Mouse (Mus musculus): ENCODE data around the gene Adgrg5. TPM values are rescaled to one million over a fixed set of nuclear protein-coding genes. Genes with fewer than 3 reads are reported as not detected.

Gene Adgrg5
- polyA plus RNA-seq, 1 experiment from 2014 or later = not detected

DNA sequence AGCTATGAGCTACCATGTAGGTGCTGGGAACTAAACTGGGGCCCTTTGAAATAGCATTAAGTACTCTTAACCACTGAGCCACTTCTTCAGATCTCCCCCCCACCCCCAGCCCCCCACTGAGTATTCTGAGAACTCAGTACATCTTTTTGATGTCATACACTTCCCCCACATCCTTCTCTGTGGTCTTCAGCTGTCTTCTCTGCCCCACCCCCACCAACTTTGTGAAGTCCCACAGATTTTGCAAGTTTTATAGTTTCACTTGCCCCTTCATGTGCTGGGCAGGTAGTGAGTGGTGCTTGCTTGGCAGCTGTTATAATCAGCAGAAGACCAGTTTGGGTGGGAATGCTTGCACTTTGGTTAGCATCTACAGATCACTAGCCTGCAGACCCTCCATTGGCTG is 4.2 kb upstream of the Adgrg5 start:
- Histone ChIP-seq H3K4me3 (no peak overlapping the region), H3K27ac (replicated peaks) (no peak overlapping the region), H3K9ac (replicated peaks) (no peak overlapping the region), H3K36me3 (no peaks in the 10 kb centered on the region), H3K4me1 (peaks cover 30% of the 10 kb centered on the region), H3K27me3 (no peaks in the 10 kb centered on the region), H3K9me3 (no peaks in the 10 kb centered on the region), H3K4me2 (replicated peaks) (no peak overlapping the region)
- no peak for ATAC-seq (replicated peaks)

- H3K9me3 ChIP-seq = no peaks in the 10 kb centered on the region
- H3K27ac ChIP-seq (replicated peaks) = no peak overlapping the region
- peaks cover 10% of the 10 kb centered on the region for H3K4me1 ChIP-seq
- H3K9ac ChIP-seq (replicated peaks) = no peak overlapping the region
- WGBS = 80% methylated on average over 6 of the region's 6 CpGs
- no peak overlapping the region for H3K4me2 ChIP-seq (replicated peaks)
- ATAC-seq (replicated peaks) = no peak
- H3K4me3 ChIP-seq = no peak overlapping the region
- no peaks in the 10 kb centered on the region for H3K36me3 ChIP-seq
- H3K27me3 ChIP-seq = no peaks in the 10 kb centered on the region
These were observed 1.3 kb upstream of the Adgrg5 start for GRCm38 (mm10) chr8:94922176-94922575.

DNA sequence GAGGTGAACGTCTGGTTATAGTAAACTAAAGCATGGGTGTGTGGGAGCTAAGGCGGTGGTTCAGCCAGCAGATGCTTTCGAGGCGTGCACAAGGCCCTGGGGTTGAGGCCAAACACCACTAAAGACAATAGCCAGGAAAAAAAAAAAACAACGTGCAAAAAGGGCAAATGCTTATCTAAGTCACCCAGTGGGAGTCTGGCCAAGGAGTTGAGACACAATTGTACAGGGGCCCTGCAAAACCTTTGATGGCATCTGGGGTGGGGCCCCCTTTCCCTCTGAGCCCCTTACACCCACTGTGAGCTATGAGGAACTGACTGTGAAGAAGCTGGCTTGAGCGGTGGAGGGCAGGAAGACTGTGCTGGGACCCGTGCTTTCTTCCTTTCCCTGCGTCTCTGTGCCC is 892 bp upstream of the Adgrg5 start:
- H3K27me3 ChIP-seq = no peaks in the 10 kb centered on the region
- H3K36me3 ChIP-seq = no peaks in the 10 kb centered on the region
- H3K27ac ChIP-seq (replicated peaks) = no peak overlapping the region
- H3K4me3 ChIP-seq = no peak overlapping the region
- no peaks in the 10 kb centered on the region for H3K9me3 ChIP-seq
- 28% methylated on average over 8 of the region's 8 CpGs for WGBS
- H3K4me2 ChIP-seq (replicated peaks) = no peak overlapping the region
- H3K4me1 ChIP-seq = peaks cover 6% of the 10 kb centered on the region
- no peak overlapping the region for H3K9ac ChIP-seq (replicated peaks)
- no peak for ATAC-seq (replicated peaks)

DNA sequence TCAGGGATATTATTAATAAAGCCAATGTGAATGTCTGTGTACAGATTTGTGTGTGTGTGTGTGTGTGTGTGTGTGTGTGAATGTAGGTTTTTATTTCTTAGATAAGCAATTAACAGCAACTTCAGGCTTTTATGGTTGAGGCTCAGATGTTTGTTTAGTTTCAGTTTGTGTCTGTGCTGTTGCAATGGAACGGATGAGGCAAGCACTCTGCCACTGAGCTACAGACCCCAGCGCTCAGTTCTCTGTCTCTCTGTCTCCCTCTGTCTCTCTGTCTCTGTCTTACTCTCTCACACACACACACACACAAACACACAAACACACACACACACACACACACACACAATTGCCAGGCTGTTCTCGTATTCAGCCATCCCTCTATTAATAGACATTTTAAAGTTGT is 4.7 kb downstream of the Adgrg5 start:
- no peak overlapping the region for H3K27ac ChIP-seq (replicated peaks)
- H3K4me1 ChIP-seq = no peaks in the 10 kb centered on the region
- 86% methylated on average over 3 of the region's 3 CpGs for WGBS
- H3K9me3 ChIP-seq = no peaks in the 10 kb centered on the region
- no peak for ATAC-seq (replicated peaks)
- H3K4me3 ChIP-seq = no peak overlapping the region
- H3K9ac ChIP-seq (replicated peaks) = no peak overlapping the region
- H3K27me3 ChIP-seq = no peaks in the 10 kb centered on the region
- no peak overlapping the region for H3K4me2 ChIP-seq (replicated peaks)
- no peaks in the 10 kb centered on the region for H3K36me3 ChIP-seq

DNA sequence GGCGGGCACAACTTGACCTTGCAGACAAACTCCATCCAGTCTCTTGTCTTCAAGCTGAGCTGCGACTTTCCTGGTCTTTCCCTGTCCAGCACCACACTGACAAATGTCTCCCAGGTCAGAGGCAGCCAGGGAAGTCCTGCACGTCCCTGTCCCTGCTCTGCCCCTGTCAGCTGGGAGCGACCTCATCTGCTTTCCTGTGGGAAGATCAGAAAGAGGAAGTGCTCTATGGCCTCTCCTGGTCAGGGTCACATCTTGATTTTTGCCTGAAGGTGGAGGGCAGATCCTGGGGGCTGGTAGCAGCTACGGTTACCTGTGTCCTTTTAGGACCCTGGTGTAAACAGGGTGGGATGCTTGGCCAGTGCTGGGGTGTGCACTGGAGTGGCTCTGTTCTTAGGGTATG is 10.4 kb downstream of the Adgrg5 start:
- no peak overlapping the region for H3K27ac ChIP-seq (replicated peaks)
- H3K4me1 ChIP-seq = no peaks in the 10 kb centered on the region
- no peak overlapping the region for H3K4me3 ChIP-seq
- H3K4me2 ChIP-seq (replicated peaks) = no peak overlapping the region
- no peaks in the 10 kb centered on the region for H3K9me3 ChIP-seq
- WGBS = 69% methylated on average over 5 of the region's 5 CpGs
- H3K36me3 ChIP-seq = no peaks in the 10 kb centered on the region
- no peak overlapping the region for H3K9ac ChIP-seq (replicated peaks)
- no peak for ATAC-seq (replicated peaks)
- no peaks in the 10 kb centered on the region for H3K27me3 ChIP-seq

GRCm38 (mm10) chr8:94935172-94935571 is 11.7 kb downstream of the Adgrg5 start:
- no peak overlapping the region for H3K9ac ChIP-seq (replicated peaks)
- H3K4me1 ChIP-seq = no peaks in the 10 kb centered on the region

DNA sequence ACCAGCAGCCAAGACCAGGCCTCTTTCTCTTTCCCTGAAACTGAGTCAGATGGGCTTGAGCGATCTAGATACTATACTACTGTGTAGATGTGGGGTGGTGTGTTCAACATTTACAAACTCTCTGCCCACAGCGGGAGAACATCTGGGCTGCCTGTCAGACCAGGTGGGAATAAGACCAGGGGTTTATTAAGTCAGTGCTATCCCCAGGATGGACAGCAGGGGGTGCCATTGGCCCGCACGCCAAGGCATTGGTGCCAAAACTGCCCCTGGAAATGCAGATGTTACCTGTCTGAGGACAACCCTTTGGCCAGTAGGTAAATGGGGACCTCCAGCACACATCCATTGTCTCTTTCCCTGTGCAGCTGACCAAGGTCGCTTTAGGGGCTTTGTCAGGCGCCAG is 19.1 kb downstream of the Adgrg5 start:
- H3K9ac ChIP-seq (replicated peaks) = no peak overlapping the region
- WGBS = 12% methylated on average over 6 of the region's 6 CpGs

More at GRCm38 (mm10) chr8:94935172-94935571, 11.7 kb downstream of the Adgrg5 start:
- WGBS = 83% methylated on average over 3 of the region's 3 CpGs
- Histone ChIP-seq H3K27me3 (no peaks in the 10 kb centered on the region), H3K4me2 (replicated peaks) (no peak overlapping the region), H3K4me3 (no peak overlapping the region), H3K36me3 (no peaks in the 10 kb centered on the region), H3K9me3 (no peaks in the 10 kb centered on the region), H3K27ac (replicated peaks) (no peak overlapping the region)
- no peak for ATAC-seq (replicated peaks)

DNA sequence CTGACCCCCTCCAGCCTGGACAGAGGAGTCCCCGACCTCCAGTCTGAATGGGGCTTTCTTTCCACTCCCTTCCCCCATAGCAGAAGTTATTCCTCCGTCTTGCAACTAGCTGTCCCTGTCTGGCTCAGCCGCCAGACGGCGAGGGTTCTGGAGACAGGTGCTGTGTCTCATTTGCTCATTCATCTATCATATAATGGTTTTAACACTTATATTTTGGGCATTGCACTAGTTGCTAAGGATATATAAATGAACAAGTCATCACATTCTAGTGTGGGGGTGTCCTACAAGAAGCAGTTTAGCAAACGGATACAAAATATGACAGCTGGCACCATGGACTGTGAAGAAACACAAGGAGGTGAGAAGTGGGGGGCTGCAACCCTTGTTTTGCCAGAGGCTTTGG is 21.7 kb downstream of the Adgrg5 start:
- Histone ChIP-seq H3K4me3 (no peak overlapping the region), H3K9ac (replicated peaks) (no peak overlapping the region), H3K27me3 (0 out of 2 replicates have a peak, but pooled peaks cover 2% of the 10 kb centered on the region), H3K27ac (replicated peaks) (peak overlapping the region; percentile 71), H3K4me1 (peaks cover 19% of the 10 kb centered on the region), H3K36me3 (no peaks in the 10 kb centered on the region), H3K4me2 (replicated peaks) (no peak overlapping the region), H3K9me3 (no peaks in the 10 kb centered on the region)
- peak; percentile 33; the same call in 1 of the 2 replicates for ATAC-seq (replicated peaks)
- 42% methylated on average over 6 of the region's 6 CpGs for WGBS

More for the DNA sequence above, 19.1 kb downstream of the Adgrg5 start:
- Histone ChIP-seq H3K36me3 (no peaks in the 10 kb centered on the region), H3K4me1 (peaks cover 14% of the 10 kb centered on the region), H3K9me3 (no peaks in the 10 kb centered on the region), H3K4me2 (replicated peaks) (no peak overlapping the region), H3K27me3 (0 out of 2 replicates have a peak, but pooled peaks cover 2% of the 10 kb centered on the region), H3K27ac (replicated peaks) (no peak overlapping the region), H3K4me3 (no peak overlapping the region)
- 0 out of 2 replicates have a peak, but pooled peaks have one; percentile 27 for ATAC-seq (replicated peaks)

DNA sequence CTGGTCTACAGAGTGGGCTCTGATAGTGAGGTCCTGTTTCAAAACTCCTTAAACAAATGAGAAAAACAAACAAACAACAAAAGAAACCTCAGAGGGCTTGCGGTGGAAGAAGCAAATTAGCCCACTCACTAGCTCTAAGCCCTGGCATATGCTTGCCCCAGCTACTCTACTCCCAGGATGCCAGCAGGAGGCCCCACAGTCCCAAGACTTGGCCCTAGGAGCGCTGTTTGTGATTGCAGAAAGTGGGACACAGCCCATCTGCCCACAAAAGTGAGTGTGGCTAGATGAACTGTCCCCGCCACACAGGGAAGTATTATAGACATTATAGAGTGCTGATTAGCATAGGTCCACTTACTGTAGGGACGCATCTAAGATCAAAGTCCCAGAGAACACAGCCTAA is 24.9 kb downstream of the Adgrg5 start:
- ATAC-seq (replicated peaks) = no peak
- Histone ChIP-seq H3K4me3 (no peak overlapping the region), H3K4me1 (peaks cover 22% of the 10 kb centered on the region), H3K36me3 (no peaks in the 10 kb centered on the region), H3K27ac (replicated peaks) (no peak overlapping the region), H3K4me2 (replicated peaks) (no peak overlapping the region), H3K27me3 (no peaks in the 10 kb centered on the region), H3K9ac (replicated peaks) (no peak overlapping the region), H3K9me3 (no peaks in the 10 kb centered on the region)
- 71% methylated on average over 4 of the region's 4 CpGs for WGBS

DNA sequence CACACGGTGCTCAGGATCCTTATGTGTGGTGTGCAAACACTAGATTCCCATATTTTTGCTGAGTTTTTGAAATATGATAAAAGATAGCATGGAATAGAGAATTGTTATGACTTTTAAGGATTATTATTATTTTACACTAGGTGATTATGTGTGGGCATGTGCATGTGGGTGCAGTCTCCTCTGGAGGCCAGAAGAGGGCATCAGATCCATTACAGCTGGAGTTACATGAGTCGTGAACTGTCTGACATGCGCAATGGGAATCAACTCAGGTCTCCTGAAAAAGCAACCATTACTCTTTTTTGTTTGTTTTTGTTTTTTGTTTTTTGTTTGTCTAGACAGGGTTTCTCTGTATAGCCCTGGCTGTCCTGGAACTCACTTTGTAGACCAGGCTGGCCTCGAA is 25.5 kb downstream of the Adgrg5 start:
- Histone ChIP-seq H3K36me3 (no peaks in the 10 kb centered on the region), H3K27ac (replicated peaks) (no peak overlapping the region), H3K27me3 (no peaks in the 10 kb centered on the region), H3K4me1 (peaks cover 24% of the 10 kb centered on the region), H3K4me3 (no peak overlapping the region), H3K4me2 (replicated peaks) (no peak overlapping the region), H3K9me3 (no peaks in the 10 kb centered on the region), H3K9ac (replicated peaks) (no peak overlapping the region)
- 88% methylated on average over 4 of the region's 4 CpGs for WGBS
- no peak for ATAC-seq (replicated peaks)

GRCm38 (mm10) chr8:94950046-94950445 is 26.6 kb downstream of the Adgrg5 start:
- 19% methylated on average over 4 of the region's 4 CpGs for WGBS
- H3K4me1 ChIP-seq = peaks cover 32% of the 10 kb centered on the region
- no peaks in the 10 kb centered on the region for H3K36me3 ChIP-seq
- H3K27me3 ChIP-seq = no peaks in the 10 kb centered on the region
- H3K4me3 ChIP-seq = no peak overlapping the region
- H3K27ac ChIP-seq (replicated peaks) = 0 out of 2 replicates have a peak overlapping the region, but pooled peaks have one; percentile 15
- H3K9me3 ChIP-seq = no peaks in the 10 kb centered on the region
- no peak overlapping the region for H3K9ac ChIP-seq (replicated peaks)
- ATAC-seq (replicated peaks) = peak; percentile 61
- no peak overlapping the region for H3K4me2 ChIP-seq (replicated peaks)

DNA sequence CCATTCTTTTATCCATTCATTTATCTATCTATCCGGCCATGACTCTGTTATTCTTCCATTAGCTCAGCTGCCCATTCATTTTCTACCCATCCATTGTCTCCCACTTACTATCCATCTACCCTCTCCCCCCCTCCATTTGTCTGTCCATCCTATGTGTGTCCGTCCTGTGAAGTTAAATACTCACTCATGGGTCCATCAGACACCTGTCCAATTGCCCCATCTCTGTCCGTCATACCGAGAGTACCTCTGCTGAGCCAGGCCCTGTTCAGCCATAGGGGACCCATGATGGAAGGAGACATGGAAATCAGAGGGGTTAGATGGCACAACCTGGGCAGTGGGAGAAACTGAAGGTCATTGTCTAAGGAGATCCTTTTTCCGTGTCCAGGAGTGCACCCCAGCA is 27.0 kb downstream of the Adgrg5 start:
- H3K36me3 ChIP-seq = no peaks in the 10 kb centered on the region
- no peaks in the 10 kb centered on the region for H3K9me3 ChIP-seq
- H3K9ac ChIP-seq (replicated peaks) = no peak overlapping the region
- 0 out of 2 replicates have a peak, but pooled peaks have one; percentile 15 for ATAC-seq (replicated peaks)
- no peak overlapping the region for H3K4me3 ChIP-seq
- peaks cover 28% of the 10 kb centered on the region for H3K4me1 ChIP-seq
- H3K4me2 ChIP-seq (replicated peaks) = no peak overlapping the region
- 77% methylated on average over 5 of the region's 5 CpGs for WGBS
- no peaks in the 10 kb centered on the region for H3K27me3 ChIP-seq
- 0 out of 2 replicates have a peak overlapping the region, but pooled peaks have one; percentile 15 for H3K27ac ChIP-seq (replicated peaks)

GRCm38 (mm10) chr8:94952086-94952485 is 28.6 kb downstream of the Adgrg5 start:
- Histone ChIP-seq H3K4me1 (peaks cover 20% of the 10 kb centered on the region), H3K27me3 (no peaks in the 10 kb centered on the region), H3K4me3 (no peak overlapping the region), H3K9me3 (no peaks in the 10 kb centered on the region), H3K9ac (replicated peaks) (no peak overlapping the region), H3K36me3 (no peaks in the 10 kb centered on the region), H3K4me2 (replicated peaks) (no peak overlapping the region), H3K27ac (replicated peaks) (no peak overlapping the region)
- WGBS = 76% methylated on average over 5 of the region's 5 CpGs
- no peak for ATAC-seq (replicated peaks)
